Mouse (Mus musculus) thymus, adult 2 months (tissue): ENCODE results near the gene Gm10639. TPM values are rescaled to one million over a fixed set of nuclear protein-coding genes. Genes with fewer than 3 reads are reported as not detected.

Experiments used
- DNase-seq: peaks from one replicate; pipeline ENCODE4 v3.0.0; 2021
- H3K27ac ChIP-seq: fragments of 200-500 bp; 2 replicates; pipeline ENCODE4 v1.5.1; 2012; ENCODE audit warnings: low read length, control low read depth; ENCODE audit not compliant: control insufficient read depth, insufficient read depth
- H3K27me3 ChIP-seq: fragments of 200-500 bp; 2 replicates; pipeline ENCODE4 v1.6.1; 2012; ENCODE audit warnings: mild to moderate bottlenecking, low read length, moderate library complexity, mixed read lengths; ENCODE audit not compliant: control insufficient read depth, insufficient read depth
- H3K36me3 ChIP-seq: fragments of 200-500 bp; 2 replicates; pipeline ENCODE4 v1.6.1; 2012; ENCODE audit warnings: mild to moderate bottlenecking, low read length, moderate library complexity; ENCODE audit not compliant: control insufficient read depth, insufficient read depth
- H3K4me1 ChIP-seq: fragments of 200-500 bp; replicated peaks from 2 replicates; pipeline ENCODE4 v1.6.1; 2012; ENCODE audit warnings: low read length; ENCODE audit not compliant: control insufficient read depth, insufficient read depth
- H3K4me3 ChIP-seq: fragments of 200-500 bp; 2 replicates; pipeline ENCODE4 v1.5.1; 2012; ENCODE audit warnings: mild to moderate bottlenecking, low read length, control low read depth, moderate library complexity; ENCODE audit not compliant: control insufficient read depth, insufficient read depth
- POLR2A ChIP-seq: fragments of 200-500 bp; IDR thresholded peaks from 2 replicates; pipeline ENCODE4 v1.6.1; 2012; ENCODE audit warnings: mild to moderate bottlenecking, low read length, control low read depth, moderate library complexity; ENCODE audit not compliant: control insufficient read depth, poor library complexity, insufficient read depth; ENCODE audit errors: extremely low read depth
- WGBS: fragments of 180-500 bp; shearing (Covaris S2); methylation state at CpG from one replicate; pipeline ENCODE4 v1.1.7; 2018; 5-methylcytosine and 5-hydroxymethylcytosine counted together
- polyA plus RNA-seq: library from polyadenylated mRNA; depleted of rRNA; stranded (reverse); fragments of >200 nt; gene quantifications from 2 replicates; pipeline ENCODE4 v1.2.3, GENCODE M21; 2012; rRNA removed

Gm10639 gene
- polyA plus RNA-seq, 1 experiment, result not detected

DNA sequence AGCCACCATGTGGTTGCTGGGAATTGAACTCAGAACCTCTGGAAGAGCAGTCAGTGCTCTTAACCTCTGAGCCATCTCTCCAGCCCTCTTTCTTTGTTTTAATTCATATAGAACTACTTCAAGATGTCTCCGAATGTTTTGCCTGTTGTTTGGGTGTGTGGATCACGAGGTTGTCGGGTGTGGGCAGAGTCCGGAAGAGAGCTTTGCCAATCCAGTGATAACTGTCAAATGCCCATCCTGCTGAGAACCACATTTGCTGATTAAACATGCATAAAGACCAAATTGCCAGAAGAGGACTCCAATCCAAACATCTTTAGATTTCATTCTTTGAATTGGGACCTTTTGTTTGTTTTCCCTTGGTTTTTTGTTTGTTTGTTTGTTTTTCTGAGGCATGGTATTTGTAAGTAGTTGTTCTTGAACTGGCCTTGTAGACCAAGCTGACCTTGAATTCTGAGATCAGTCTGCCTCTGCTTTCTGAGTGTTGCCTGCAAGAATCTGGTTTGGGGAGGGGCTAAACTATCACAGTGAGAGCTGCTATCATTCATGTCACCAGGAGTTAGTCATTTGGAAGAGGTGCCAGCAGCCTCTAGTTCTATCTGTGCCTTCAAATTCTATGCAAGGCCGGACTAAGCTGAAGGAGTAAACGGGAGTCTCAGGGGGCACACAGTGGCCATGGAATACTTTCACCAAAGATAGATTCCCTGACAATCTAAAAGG lies 61.9 kb downstream of the Gm10639 start:
- no peaks in the 10 kb centered on the region for H3K36me3 ChIP-seq
- DNase-seq, result no peak
- H3K4me1 ChIP-seq, result no peaks in the 10 kb centered on the region
- WGBS, result 86% methylated on average over 6 of the region's 6 CpGs
- no peak for TF ChIP-seq POLR2A
- H3K4me3 ChIP-seq, result no peak overlapping the region
- H3K27me3 ChIP-seq, result no peaks in the 10 kb centered on the region
- H3K27ac ChIP-seq, result no peak overlapping the region

Other genes starting within 250 kb of the Gm10639 start
- 0.20 TPM in 1 of 2 replicates, not detected in the other for gene Gcm1, start 238.0 kb upstream of the Gm10639 start, polyA plus RNA-seq
- 99.7 and 119 TPM in 2 replicates for gene Fbxo9, start 180.9 kb upstream of the Gm10639 start, polyA plus RNA-seq
- gene Ick, start 180.7 kb upstream of the Gm10639 start, polyA plus RNA-seq, result 14.5 and 16.5 TPM in 2 replicates
- gene Gsta4, start 107.1 kb upstream of the Gm10639 start, polyA plus RNA-seq, result 5.6 and 7.9 TPM in 2 replicates
- 0.64 and 0.82 TPM in 2 replicates for gene Gsta1, start 59.3 kb upstream of the Gm10639 start, polyA plus RNA-seq
- 0.19 TPM in 1 of 2 replicates, not detected in the other for gene Gm3776, start 32.8 kb upstream of the Gm10639 start, polyA plus RNA-seq
- gene Omt2a, start 24.9 kb downstream of the Gm10639 start, polyA plus RNA-seq, result 0.36 TPM in 1 of 2 replicates, not detected in the other
- gene Omt2b, start 37.7 kb downstream of the Gm10639 start, polyA plus RNA-seq, result 0.28 TPM in 1 of 2 replicates, not detected in the other
- gene Gsta2, start 65.9 kb downstream of the Gm10639 start, polyA plus RNA-seq, result 1.4 and 2.1 TPM in 2 replicates
- 0.19 TPM in 1 of 2 replicates, not detected in the other for gene Dppa5a, start 78.3 kb downstream of the Gm10639 start, polyA plus RNA-seq
- gene Ooep, start 88.8 kb downstream of the Gm10639 start, polyA plus RNA-seq, result 0.65 and 0.71 TPM in 2 replicates
- 0.11 and 0.19 TPM in 2 replicates for gene Ddx43, start 105.9 kb downstream of the Gm10639 start, polyA plus RNA-seq
- 1.5 and 1.8 TPM in 2 replicates for gene Cgas, start 153.3 kb downstream of the Gm10639 start, polyA plus RNA-seq
- 22.5 and 24.3 TPM in 2 replicates for gene Mto1, start 158.3 kb downstream of the Gm10639 start, polyA plus RNA-seq
- gene Gm17324, start 158.9 kb downstream of the Gm10639 start, polyA plus RNA-seq, result 0.19 TPM in 1 of 2 replicates, not detected in the other
- 4,171 and 4,540 TPM in 2 replicates for gene Eef1a1, start 199.2 kb downstream of the Gm10639 start, polyA plus RNA-seq